Mouse (Mus musculus) layer of hippocampus, adult 11-12 months (tissue): ENCODE data around the gene Acap1.
"Not testable (repeated sequence)": the region's sequence is repeated elsewhere in the genome, so short reads cannot be mapped to it uniquely, and the experiment has no call there.

Experiments used
- DNase-seq: peaks from one replicate; pipeline ENCODE4 v3.0.0; 2022; ENCODE audit warnings: low spot score

The Acap1 gene

DNA sequence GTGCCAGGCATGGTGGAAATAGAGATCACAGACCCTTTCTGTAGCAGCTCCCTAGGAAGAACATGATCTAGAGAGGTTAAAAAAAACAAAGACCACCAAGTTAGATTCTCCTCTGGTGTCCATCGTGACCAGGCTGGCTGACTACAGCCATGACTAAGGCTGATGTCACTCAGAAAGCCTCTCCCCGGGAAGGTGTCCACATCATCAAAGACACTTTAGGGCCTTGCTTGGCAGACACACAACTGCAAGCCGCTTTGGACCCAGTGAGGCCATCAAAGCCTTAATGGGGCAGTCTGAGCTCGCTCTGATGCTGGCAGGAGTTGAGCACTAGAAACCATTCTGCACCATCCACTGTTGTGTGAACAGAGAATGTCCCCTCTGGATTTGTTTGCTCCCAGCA lies 22.9 kb downstream of the Acap1 start:
- no peak for DNase-seq

- DNase-seq, result no peak
Measured at GRCm38 (mm10) chr11:69871822-69872221, 23.5 kb downstream of the Acap1 start.

- no peak for DNase-seq
Measured at GRCm38 (mm10) chr11:69870289-69871069, 24.9 kb downstream of the Acap1 start.

GRCm38 (mm10) chr11:69867335-69867734 lies 28.0 kb downstream of the Acap1 start:
- DNase-seq, result no peak

- DNase-seq, result no peak
Measured at GRCm38 (mm10) chr11:69865561-69865960, 29.8 kb downstream of the Acap1 start.

- DNase-seq, result no peak
Measured at GRCm38 (mm10) chr11:69864138-69864860, 31.0 kb downstream of the Acap1 start.

DNA sequence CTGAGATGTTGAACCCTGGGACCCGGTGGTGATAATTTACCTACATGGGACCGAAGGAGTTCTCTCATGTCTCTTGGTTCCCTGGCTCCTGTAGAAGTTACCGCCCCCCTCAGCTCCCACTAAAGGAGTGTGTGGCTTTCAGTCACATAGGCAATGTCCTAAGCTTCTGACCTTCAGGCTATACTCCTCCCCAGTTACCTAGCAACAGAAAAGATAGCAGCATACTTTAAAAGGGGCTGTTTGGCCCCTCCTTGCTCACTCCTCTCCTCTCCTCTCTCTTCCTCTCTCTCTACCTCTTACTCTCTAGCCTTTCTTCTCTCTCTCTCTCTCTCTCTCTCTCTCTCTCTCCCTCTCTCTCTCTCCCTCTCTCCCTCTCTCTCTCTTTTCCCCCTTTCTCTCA lies 31.6 kb downstream of the Acap1 start:
- DNase-seq, result not testable (repeated sequence)

DNA sequence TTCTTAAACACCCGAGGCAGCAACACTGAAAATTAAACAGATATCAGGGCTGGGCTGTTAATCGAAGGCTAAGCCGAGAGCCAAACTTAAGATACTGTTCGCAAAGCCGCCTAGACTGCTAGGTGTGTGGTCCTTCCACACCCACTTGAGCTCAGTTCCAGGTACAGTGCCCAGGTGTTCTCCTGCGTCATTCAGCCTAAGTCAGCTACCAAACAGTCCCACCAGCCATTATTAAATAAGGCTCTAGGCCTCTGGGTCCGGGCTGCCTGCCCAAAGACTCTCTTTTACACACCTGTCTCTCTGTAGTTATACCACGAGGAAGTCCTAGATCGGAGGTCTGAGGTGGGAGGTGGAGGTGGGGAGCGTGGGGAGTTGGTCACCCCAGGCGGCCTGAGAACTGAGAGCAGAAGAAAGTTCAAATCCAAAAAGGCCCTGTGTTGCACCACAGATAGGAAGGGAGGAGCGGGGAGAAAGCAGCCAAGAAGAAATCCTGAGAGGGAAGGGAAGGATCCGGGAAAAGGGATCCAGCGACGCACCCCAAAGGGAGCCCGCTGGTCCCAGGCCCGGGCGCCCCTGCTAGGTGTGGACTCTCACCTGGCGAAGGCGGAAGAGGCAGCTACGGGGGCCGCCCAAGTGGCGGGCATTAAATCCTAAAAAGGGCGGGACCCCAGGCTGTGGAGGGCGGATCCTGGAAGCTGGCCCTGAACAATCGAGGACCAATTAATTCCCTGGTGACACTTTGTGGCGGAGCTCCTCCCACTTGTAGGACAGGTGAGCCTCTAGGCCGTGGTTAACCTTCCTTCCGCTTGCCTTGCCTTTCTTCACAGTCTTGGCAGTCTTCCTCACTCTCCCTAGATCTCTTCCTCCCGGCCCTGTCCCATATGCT lies 37.0 kb downstream of the Acap1 start, which contains the start of gene Tnk1:
Gene Tnk1, minus strand, starts transcription at position 618 of the 886 bp plus-strand sequence.
- no peak for DNase-seq

DNA sequence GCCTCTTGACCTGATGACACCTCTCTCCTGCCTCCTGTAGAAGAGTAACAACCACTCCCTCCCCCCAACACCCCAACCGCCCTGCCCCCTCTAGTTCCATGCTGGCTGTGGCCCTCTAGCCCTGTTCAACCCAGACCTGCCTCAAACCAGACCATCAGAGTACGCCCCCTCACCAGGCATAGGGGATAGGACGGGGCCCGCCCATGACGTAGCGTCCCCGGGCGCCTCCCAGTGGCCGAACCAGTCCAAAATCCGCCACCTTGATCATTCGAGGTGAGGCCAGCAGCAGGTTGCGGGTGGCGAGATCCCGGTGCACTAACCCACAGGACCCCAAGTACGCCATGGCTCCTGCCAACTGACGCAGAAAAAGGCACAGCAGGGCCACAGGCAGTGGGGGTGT lies 40.0 kb downstream of the Acap1 start:
- no peak for DNase-seq

DNA sequence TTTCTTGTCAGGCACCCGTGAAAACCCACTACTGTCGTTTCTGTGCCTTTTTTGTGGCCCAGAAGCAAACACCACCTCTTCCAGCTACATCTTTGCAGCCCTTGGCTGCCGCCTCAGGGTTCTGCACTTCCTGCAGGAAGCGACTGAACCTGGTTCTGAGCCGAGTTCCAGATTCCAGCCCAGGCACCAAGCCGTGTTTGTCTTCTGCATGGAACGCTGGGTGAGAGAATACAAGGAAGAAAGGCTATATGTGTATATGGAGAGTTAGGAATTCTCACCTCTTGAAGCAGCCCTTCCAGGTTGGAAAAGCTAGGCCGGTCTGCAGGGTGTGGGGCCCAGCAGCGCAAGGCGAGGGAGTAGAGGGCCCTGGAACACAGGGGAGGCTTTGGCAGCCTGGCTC lies 40.7 kb downstream of the Acap1 start:
- DNase-seq, result no peak

DNA sequence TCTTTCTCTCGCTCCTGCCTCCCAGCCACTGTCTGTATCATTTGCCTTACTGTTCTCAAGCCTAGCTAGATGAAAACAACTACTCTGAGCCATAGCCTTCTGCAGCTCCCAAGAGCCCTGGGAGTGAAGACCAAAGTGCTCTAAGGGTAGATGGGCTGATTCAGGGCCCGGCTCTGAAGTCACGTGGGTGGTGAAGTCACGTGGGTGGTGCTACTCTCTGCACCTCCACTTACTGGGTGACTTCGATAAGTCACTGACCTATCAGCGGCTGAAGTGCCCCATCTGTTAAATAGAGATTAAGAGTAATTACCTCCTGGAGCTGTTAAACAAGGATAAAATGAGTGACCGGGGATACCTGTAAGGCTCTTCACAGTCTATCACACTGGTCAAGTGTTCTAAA lies 41.3 kb downstream of the Acap1 start:
- DNase-seq, result no peak

- DNase-seq, result no peak
Measured at GRCm38 (mm10) chr11:69850754-69851153, 44.6 kb downstream of the Acap1 start.

DNA sequence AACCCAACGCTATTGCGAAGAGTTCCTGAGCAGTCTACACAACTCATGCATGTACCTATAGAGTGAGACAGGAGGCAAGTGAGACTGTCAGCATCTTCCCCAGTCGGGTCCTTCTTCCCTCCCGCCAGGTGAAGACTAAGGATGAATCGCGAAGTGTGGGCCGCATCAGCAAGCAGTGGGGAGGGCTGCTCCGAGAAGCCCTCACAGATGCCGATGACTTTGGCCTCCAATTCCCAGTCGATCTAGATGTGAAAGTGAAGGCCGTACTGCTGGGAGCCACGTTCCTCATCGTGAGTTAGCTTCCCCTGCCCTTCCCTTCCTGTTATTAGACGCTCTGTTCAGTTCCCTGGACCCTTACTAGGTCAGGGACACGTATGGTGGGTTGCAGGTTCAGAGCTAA lies 45.5 kb downstream of the Acap1 start:
- no peak for DNase-seq

DNA sequence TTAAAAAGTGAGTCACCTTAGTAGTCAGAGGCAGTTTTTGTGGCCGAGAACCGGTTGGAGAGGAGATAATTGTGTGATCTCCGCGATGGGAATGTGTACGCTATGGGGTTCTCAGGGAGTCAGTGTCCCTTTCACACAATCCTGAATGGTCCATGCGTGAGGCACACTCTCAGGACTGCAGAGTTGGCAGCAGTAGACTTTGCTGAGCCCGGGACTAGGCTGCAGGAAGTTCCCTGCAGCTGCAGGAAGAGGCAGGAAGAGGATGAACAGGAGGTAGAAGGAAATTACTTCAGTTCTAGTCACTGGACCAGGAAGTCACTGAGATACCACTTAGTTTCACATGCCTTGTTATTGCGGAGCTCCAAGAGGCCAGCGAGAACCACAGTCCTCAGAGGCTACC lies 46.2 kb downstream of the Acap1 start:
- DNase-seq, result no peak

DNA sequence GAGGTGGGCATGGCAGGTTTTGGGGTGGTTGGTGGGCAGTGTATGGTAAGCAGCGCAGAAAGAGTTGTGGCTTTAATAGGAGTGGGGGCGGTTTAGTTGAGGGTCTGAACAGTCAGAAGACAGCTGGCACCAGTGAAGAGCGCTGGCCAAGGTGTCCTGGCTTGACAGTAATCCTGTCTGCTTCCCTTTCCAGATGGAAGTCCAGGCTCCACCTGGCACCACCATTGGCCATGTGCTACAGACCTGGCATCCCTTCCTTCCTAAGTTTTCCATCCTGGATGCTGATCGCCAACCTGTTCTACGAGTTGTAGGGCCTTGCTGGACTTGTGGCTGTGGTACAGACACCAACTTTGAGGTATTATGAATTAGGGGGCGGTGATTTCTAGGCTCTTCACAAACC lies 47.3 kb downstream of the Acap1 start:
- DNase-seq, result no peak

DNA sequence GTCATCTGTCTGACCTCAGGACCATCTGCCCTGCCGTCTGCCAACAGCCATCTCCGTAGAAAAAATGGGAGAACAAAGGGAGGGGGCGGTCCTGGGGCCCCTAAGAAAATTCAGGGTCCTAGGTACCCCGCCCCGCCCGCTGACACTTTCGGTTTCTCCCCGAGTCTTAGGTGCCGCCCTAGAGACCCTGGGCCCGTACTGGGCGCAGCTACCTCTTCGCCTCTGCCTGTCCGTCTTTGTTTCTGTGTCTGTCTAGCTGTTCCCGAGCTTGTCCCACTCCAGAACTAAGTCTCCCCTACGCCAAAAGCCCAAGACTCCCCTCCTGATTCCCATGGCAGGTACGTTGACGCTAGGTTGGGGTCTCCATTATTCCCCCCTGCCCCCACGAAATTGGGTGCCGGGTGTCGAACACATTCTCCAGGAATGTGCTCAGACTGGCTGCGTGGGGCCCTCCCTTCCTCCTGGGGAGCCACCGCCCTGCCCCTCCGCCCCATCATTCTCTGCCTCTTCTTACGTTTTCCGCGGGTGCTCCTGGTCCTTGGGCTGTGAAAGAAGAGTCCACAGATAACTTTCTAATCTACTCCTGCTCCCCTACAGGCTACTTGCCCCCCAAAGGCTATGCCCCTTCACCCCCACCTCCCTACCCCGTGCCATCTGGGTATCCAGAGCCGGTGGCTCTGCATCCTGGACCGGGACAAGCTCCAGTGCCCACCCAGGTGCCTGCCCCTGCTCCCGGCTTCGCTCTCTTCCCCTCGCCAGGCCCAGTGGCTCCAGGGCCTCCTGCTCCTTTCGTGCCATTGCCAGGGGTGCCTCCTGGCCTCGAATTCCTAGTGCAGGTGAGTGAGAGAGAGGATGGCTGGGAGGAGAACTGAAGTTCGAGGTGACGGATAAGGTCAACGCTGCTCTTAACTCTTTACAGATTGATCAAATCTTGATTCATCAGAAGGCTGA lies 48.3 kb downstream of the Acap1 start:
- no peak for DNase-seq

- peak; percentile 84 for DNase-seq
Measured at GRCm38 (mm10) chr11:69846198-69846680, 49.1 kb downstream of the Acap1 start, which contains the start of gene Plscr3. Plscr3 (plus strand) TSS chr11:69846376.

GRCm38 (mm10) chr11:69838714-69839104 lies 56.6 kb downstream of the Acap1 start:
- no peak for DNase-seq

DNA sequence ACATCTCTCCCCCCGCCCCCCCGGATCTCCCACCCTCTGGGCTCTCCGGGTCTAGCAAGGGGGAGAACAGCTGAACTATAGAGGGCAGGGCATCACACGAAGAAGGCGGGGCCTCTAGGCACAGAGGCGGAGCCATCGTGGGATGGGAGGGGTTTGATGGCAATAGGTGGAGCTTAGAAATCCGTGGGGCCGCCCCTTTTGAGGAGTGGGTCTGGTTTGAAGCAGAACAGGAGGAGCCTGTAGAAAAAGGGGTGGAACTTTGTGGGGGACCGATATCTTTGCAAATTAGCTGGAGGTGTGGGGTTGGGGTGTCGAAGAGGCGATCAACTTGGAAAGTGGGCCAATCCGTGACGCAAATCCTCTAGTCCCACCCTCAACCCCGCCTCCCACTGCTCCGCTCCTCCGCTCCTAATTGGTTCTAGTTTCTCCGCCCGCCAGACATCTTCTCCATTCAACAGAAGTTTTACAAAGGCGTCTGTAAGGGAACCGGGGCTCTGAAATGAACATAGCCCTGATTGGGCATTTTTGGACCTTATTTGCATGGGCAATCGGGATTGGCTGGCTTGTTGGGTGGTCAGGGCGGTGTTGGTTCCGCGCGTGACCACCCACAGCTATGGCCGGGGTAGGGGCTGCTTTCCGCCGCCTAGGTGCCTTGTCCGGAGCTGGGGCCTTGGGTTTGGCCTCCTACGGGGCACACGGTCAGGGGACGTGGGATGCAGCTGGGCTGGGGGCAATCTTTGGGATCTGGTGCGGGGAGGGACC lies 57.2 kb downstream of the Acap1 start, which contains the start of gene Tmem256:
Gene Tmem256, plus strand, starts transcription at position 563 of the 762 bp plus-strand sequence.
- peak; percentile 97 for DNase-seq

GRCm38 (mm10) chr11:69837604-69837951 lies 57.8 kb downstream of the Acap1 start, which contains the start of gene Nlgn2:
Nlgn2 (minus strand) TSS chr11:69837784.
- no peak for DNase-seq
